ENCODE assay signal across 8 mouse cellular contexts in genomic region chr7:45895931-45896516, GRCm38 (mm10). TPM values are rescaled to one million over a fixed set of nuclear protein-coding genes. Genes with fewer than 3 reads are reported as not detected.
DNase-seq lines count a peak whose midpoint lies in the region; ATAC-seq lines count a peak whose summit lies in the region.

No protein-coding gene starts in this region.

- H3K4me1 ChIP-seq in heart, embryonic 11.5 days (ENCODE audit: control insufficient read depth, insufficient read depth, low read length) = no peaks in the 10 kb centered on the region; the same call in 1 of the 2 replicates
- H3K4me1 ChIP-seq in hindbrain, embryonic 13.5 days (replicated peaks) = peaks cover 12% of the 10 kb centered on the region

- H3K27ac ChIP-seq in heart, embryonic 11.5 days (ENCODE audit: low read depth, low read length) = no peak overlapping the region
- no peak overlapping the region for H3K27ac ChIP-seq in hindbrain, embryonic 13.5 days

- ATAC-seq in heart, embryonic 11.5 days (replicated peaks; ENCODE audit: insufficient number of reproducible peaks, low FRiP score, low TSS enrichment) = no peak
- ATAC-seq in activated CD4-positive, CD25-positive, alpha-beta regulatory T cell, adult 4 months = peak; percentile 7
- ATAC-seq in hindbrain, embryonic 13.5 days (ENCODE audit: low FRiP score) = peak; percentile 40
- ATAC-seq in megakaryocyte-erythroid progenitor cell, adult 5-6 weeks (replicated peaks; ENCODE audit: low FRiP score, low TSS enrichment, poor library complexity, severe bottlenecking) = peak; percentile 15

- peak overlapping the region; percentile 62; the same call in 1 of the 2 replicates for H3K4me3 ChIP-seq in heart, embryonic 11.5 days (ENCODE audit: low read depth, low read length)
- peak overlapping the region; percentile 52 for H3K4me3 ChIP-seq in hindbrain, embryonic 13.5 days

- DNase-seq in heart, postnatal 14 days = no peak
- DNase-seq in right cerebral cortex, postnatal 4 days = no peak
- no peak for DNase-seq in spleen, postnatal 36 days (ENCODE audit: low spot score in 2 of 2)
- DNase-seq in thymus, postnatal 10 days (ENCODE audit: low spot score in 2 of 2) = no peak

- no peaks in the 10 kb centered on the region for H3K36me3 ChIP-seq in heart, embryonic 11.5 days (ENCODE audit: control insufficient read depth, insufficient read depth, low read length)
- H3K36me3 ChIP-seq in hindbrain, embryonic 13.5 days = no peaks in the 10 kb centered on the region

- 0 out of 2 replicates have a peak overlapping the region, but pooled peaks have one; percentile 18 for H3K9ac ChIP-seq in heart, embryonic 11.5 days (ENCODE audit: low read depth, low read length)
- no peak overlapping the region for H3K9ac ChIP-seq in hindbrain, embryonic 13.5 days

- H3K9me3 ChIP-seq in heart, embryonic 11.5 days (replicated peaks; ENCODE audit: control insufficient read depth, low read length) = no peaks in the 10 kb centered on the region
- no peaks in the 10 kb centered on the region for H3K9me3 ChIP-seq in hindbrain, embryonic 13.5 days

- peak overlapping the region; percentile 95 for H3K4me2 ChIP-seq in heart, embryonic 11.5 days
- peak overlapping the region; percentile 42 for H3K4me2 ChIP-seq in hindbrain, embryonic 13.5 days

- no peaks in the 10 kb centered on the region for H3K27me3 ChIP-seq in heart, embryonic 11.5 days (ENCODE audit: control insufficient read depth, insufficient read depth, low read length)
- H3K27me3 ChIP-seq in hindbrain, embryonic 13.5 days = peaks cover 5% of the 10 kb centered on the region

- intact Hi-C loops in heart, postnatal 14 days (cut with DNase I) = loop anchor here (2.0 kb wide), 2 partner anchors 23 to 25 kb away; partner anchors contain the start of genes Emp3 and Kdelr1

- WGBS in heart, embryonic 11.5 days (ENCODE audit: insufficient replicate concordance) = 75% methylated on average over 6 of the region's 6 CpGs
- WGBS in hindbrain, embryonic 13.5 days = 84% methylated on average over 6 of the region's 6 CpGs

RNA-seq across cellular contexts. Expression of gene Syngr4, which starts 0.5 kb away (rescaled TPM):
- polyA plus RNA-seq in heart, embryonic 11.5 days (2014; fragmentation: Nextera tagmentation; extraction: Ambion mirVana) = 0.54 and 1.3 TPM in 2 replicates
- total RNA-seq in heart, postnatal 14 days (2021) = not detected
- polyA plus RNA-seq in activated CD4-positive, CD25-positive, alpha-beta regulatory T cell, adult 4 months (2017; shearing (Covaris generic)) = not detected
- polyA plus RNA-seq in hindbrain, embryonic 13.5 days (2015; fragmentation: Nextera tagmentation; extraction: Ambion mirVana) = 0.17 and 0.36 TPM in 2 replicates
- total RNA-seq in megakaryocyte-erythroid progenitor cell, adult 5-6 weeks (2014; fragmentation: Nextera tagmentation) = not detected in 2 replicates
- total RNA-seq in megakaryocyte-erythroid progenitor cell, adult 5-6 weeks (2017) = not detected in 2 replicates

RNA-seq across cellular contexts. Expression of gene Tmem143, which starts 0.7 kb away (rescaled TPM):
- 5.5 and 5.8 TPM in 2 replicates for polyA plus RNA-seq in heart, embryonic 11.5 days (2014; fragmentation: Nextera tagmentation; extraction: Ambion mirVana)
- total RNA-seq in heart, postnatal 14 days (2021) = 10 to 100 TPM; 77.4 to 79.3 TPM
- polyA plus RNA-seq in activated CD4-positive, CD25-positive, alpha-beta regulatory T cell, adult 4 months (2017; shearing (Covaris generic)) = 1 to 10 TPM; 5.8 to 6.2 TPM
- polyA plus RNA-seq in hindbrain, embryonic 13.5 days (2015; fragmentation: Nextera tagmentation; extraction: Ambion mirVana) = 6.2 and 6.6 TPM in 2 replicates
- total RNA-seq in megakaryocyte-erythroid progenitor cell, adult 5-6 weeks (2014; fragmentation: Nextera tagmentation) = 9.1 and 10.3 TPM in 2 replicates
- 7.3 and 11.3 TPM in 2 replicates for total RNA-seq in megakaryocyte-erythroid progenitor cell, adult 5-6 weeks (2017)

RNA-seq across cellular contexts. Expression of gene Grin2d, which starts 17.8 kb away (rescaled TPM):
- polyA plus RNA-seq in heart, embryonic 11.5 days (2014; fragmentation: Nextera tagmentation; extraction: Ambion mirVana) = 0.11 TPM in 2 replicates
- total RNA-seq in heart, postnatal 14 days (2021) = under 1 TPM; 0.34 to 0.41 TPM
- polyA plus RNA-seq in activated CD4-positive, CD25-positive, alpha-beta regulatory T cell, adult 4 months (2017; shearing (Covaris generic)) = not detected
- polyA plus RNA-seq in hindbrain, embryonic 13.5 days (2015; fragmentation: Nextera tagmentation; extraction: Ambion mirVana) = 1.5 and 1.6 TPM in 2 replicates
- total RNA-seq in megakaryocyte-erythroid progenitor cell, adult 5-6 weeks (2014; fragmentation: Nextera tagmentation) = 0.92 TPM in 1 of 2 replicates, not detected in the other
- total RNA-seq in megakaryocyte-erythroid progenitor cell, adult 5-6 weeks (2017) = 0.23 TPM in 1 of 2 replicates, not detected in the other

RNA-seq across cellular contexts. Expression of gene Kdelr1, which starts 23.5 kb away (rescaled TPM):
- 76.0 and 115 TPM in 2 replicates for polyA plus RNA-seq in heart, embryonic 11.5 days (2014; fragmentation: Nextera tagmentation; extraction: Ambion mirVana)
- total RNA-seq in heart, postnatal 14 days (2021) = 100 to 1,000 TPM; 103 to 109 TPM
- 10 to 100 TPM; 23.4 to 38.5 TPM for polyA plus RNA-seq in activated CD4-positive, CD25-positive, alpha-beta regulatory T cell, adult 4 months (2017; shearing (Covaris generic))
- 40.6 and 45.7 TPM in 2 replicates for polyA plus RNA-seq in hindbrain, embryonic 13.5 days (2015; fragmentation: Nextera tagmentation; extraction: Ambion mirVana)
- total RNA-seq in megakaryocyte-erythroid progenitor cell, adult 5-6 weeks (2014; fragmentation: Nextera tagmentation) = 76.7 and 91.3 TPM in 2 replicates
- 44.4 and 50.2 TPM in 2 replicates for total RNA-seq in megakaryocyte-erythroid progenitor cell, adult 5-6 weeks (2017)

RNA-seq across cellular contexts. Expression of gene Emp3, which starts 25.2 kb away (rescaled TPM):
- polyA plus RNA-seq in heart, embryonic 11.5 days (2014; fragmentation: Nextera tagmentation; extraction: Ambion mirVana) = 62.4 and 65.3 TPM in 2 replicates
- 10 to 100 TPM; 25.7 to 32.4 TPM for total RNA-seq in heart, postnatal 14 days (2021)
- 100 to 1,000 TPM; 683 to 699 TPM for polyA plus RNA-seq in activated CD4-positive, CD25-positive, alpha-beta regulatory T cell, adult 4 months (2017; shearing (Covaris generic))
- polyA plus RNA-seq in hindbrain, embryonic 13.5 days (2015; fragmentation: Nextera tagmentation; extraction: Ambion mirVana) = 33.7 and 45.9 TPM in 2 replicates
- 167 and 180 TPM in 2 replicates for total RNA-seq in megakaryocyte-erythroid progenitor cell, adult 5-6 weeks (2014; fragmentation: Nextera tagmentation)
- 109 and 112 TPM in 2 replicates for total RNA-seq in megakaryocyte-erythroid progenitor cell, adult 5-6 weeks (2017)
